Mouse (Mus musculus) retina, postnatal 7 days (tissue): ENCODE measurements around the gene Rhob.

Experiments
- DNase-seq: peaks from one replicate; pipeline ENCODE4 v3.0.0-alpha.2; 2012; ENCODE audit warnings: low read depth, low spot score

Gene Rhob

DNA sequence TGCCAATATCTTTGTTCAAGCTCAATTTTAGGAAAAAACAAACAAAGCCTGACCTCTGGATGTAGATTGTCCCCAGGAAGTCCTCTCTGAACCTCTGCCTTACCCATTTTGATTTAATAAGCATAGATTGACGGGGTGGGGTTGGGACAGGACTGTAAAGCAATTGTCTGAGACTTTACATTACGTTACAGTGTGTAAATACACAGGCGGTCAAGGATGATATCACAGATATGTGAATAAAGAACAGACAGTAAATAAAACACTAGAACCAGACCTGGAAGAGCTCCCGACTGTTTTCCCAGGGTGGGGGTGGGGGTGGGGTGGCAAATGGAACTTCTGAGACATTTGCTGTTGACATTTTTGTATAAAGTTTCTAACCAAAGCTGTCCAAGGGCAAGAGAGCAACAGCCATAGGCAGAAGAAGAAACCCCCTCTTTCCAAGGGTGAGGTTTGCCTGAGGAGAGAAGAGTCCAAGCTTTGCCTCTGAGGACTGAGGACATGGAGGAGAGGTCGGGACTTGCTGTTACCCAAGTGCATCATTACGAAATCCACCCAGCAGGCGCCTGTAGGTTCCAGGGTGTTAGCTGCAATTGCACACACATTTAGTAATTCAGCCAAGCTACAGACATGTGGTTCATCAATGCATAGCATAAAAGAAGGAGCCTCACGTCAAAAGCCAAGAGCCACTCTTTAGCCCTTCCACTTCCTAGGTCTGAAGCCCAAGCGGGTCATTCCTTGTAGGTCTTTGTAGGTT lies 7.3 kb upstream of the Rhob start:
- no peak for DNase-seq

DNA sequence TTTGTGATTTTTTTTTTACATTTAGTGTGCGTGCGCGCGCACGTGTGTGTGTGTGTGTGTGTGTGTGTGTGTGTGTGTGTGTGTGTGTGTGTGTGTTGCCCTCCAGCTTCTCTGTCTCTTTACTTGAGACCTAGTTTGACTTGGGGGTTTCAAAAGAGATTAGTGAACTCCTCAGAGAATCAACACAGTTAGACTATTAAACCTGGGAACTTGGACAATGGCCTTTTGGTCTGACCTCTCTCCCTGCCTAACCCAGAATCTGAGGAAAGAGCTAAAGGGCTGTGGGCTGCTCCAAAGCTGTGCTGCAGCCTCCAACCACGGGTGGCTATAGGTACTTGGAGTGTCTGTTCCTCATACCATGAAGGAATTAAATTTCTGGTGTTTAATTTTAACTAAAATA lies 4.3 kb upstream of the Rhob start:
- DNase-seq = no peak

DNA sequence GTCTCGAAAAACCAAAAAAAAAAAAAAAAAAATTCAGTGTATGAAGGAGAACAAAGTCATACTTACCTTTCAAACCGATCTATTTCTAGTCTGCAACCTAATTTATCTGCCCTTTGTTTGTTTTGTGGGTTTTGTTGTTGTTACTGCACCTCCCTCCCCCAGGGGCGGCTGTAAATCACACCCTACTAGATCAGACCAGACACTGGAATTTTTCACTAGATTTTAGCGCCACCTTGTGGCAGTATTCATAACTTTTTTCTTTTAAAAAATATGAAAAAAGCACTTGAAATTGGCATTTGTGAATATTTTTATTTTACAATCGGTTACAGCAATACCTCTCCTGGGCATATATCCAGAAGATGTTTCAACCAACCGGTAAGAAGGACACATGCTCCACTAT lies 2.7 kb upstream of the Rhob start:
- DNase-seq = peak; percentile 54

DNA sequence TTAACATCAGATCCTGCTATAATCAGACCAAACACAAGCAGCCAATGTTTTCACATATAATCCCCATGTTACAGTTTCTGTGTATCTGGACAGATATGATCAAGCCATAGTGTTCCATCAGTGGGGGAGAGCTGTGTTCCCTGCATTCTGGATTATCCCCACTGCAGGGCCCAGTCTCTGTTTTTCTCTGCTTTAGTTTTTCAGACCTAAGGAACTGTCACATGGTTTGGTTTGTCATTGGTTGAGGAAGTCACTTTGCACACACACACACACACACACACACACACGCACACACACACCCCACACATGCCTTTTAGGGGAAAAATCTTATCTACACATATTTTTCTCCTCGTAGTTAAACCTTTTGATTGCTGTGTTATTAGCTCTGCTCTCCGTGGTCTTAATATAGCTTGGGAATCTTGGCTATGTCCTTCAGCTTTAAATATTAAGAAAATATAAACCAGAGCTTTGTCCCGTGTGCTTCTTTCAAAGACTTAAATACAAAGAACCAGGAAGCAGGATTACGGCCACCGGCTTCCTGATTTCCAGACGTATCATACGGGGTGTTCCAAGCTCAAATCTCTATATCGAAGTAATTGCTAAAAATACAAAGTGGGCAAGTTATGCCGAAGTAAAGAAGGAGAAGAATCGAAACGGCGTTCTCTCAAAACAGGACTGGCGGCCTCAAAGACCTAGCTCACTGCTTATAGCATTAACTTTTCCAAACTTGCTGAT lies 1.9 kb upstream of the Rhob start:
- DNase-seq = no peak

DNA sequence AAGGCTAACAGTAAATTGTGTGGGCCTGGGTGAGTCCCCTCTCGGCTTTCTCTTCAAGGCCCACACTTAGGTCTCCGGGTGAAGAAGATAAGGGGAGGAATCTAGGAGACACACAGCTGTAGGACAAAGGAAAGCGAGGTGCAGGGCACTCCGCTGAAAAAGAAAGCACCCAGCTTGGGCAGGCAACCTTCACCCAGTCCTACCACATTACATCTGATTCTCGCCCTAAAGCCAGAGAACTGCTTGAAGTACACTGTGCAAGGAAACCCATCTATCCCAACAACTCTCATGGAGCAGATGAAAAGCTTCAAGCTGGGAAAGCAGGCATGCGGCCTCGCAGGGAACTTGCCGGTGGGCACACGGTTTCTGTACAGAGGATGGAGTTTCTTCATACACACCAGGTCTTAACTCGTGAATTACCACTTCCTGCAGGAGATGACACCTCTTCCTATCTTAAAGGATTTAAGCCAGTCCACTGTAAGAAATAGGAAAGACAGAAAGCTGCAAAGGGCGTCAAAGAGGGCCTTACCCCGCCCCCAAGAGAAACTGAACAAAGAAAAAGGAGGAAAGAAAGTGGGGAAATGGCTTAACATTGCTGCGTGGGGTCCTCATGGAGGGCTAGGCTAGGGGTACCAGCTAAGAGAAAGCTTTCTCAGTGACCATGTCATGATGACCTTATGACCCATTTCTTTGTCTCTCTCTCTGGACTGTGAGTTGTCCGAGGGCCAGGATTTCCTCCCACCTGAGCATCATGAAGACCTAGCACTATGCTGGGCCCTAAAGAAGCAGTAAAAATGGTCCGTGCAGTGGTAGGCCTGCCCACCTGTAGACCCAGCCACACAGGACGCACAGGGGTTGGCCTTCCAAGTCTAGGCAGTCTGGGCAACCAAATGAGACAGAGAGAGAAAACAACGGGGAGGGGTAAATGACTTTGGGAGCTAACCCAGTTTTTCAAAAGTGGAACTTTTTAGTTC lies 1.1 kb upstream of the Rhob start:
- no peak for DNase-seq

DNA sequence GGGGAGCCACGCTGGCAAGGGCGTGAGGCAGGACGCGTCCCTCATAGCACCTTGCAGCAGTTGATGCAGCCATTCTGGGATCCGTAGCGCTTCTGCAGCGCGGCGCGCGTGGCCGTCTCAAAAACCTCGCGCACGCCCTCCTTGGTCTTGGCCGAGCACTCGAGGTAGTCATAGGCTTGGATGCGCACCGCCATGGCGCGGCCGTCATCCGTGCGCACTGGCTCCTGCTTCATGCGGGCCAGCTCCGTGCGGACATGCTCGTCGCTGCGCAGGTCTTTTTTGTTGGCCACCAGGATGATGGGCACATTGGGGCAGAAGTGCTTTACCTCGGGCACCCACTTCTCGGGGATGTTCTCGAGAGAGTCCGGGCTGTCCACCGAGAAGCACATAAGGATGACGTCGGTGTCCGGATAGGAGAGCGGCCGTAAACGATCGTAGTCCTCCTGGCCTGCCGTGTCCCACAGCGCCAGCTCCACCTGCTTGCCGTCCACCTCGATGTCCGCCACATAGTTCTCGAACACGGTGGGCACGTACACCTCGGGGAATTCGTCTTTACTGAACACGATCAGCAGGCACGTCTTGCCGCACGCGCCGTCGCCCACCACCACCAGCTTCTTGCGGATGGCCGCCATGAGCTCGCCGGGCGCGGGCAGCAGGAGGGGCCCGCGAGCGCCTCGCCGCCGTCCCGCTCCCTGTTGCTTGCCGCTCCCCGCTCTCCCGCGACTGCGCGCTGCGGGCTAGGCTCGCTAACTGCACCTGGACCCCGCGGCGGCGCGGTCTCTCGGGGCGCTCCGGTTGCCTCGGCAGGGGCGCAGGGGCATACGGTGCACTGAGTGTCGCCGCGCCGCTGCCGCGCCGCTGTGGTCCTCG lies 573 bp downstream of the Rhob start:
- peak; percentile 40 for DNase-seq

DNA sequence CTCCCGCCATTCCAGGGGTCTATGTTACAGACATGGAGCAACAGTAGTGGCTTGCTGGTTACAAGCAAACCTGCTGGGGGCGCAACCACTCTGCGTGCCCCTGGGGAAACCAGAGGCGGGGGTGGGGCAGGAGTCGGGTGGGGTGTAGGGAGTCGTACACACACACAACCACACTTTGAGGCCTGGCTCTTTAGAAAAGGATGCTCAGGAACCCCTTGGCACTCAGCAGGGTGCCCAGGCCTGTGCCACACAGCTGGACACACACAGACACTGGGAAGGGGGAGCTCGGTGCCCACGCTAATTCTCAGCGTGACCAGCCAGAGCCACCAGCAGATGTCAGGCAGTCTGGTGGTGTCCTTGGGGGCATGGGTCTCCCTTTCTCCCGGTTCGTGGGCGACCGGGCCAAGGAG lies 1.2 kb downstream of the Rhob start:
- DNase-seq = no peak

DNA sequence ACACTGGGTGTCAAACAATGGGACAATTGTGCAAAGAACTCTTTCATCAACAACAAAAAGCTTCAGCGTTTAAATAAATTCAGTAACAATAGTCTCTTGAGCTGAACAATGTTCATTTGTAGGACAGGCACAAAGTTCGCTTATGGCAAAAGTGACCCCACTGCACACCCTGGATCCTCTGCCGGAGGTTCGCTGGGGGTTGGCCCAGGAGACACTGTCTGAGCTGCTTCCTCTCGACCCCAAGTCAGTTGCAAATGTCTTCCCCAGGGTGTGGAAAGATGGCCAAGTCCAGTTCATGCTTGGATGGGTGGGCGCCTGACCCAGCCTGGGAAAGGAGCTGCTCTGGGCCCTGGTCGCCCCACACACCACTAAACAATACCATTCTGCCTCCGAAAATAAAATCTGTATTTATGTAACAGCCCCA lies 1.6 kb downstream of the Rhob start:
- no peak for DNase-seq

DNA sequence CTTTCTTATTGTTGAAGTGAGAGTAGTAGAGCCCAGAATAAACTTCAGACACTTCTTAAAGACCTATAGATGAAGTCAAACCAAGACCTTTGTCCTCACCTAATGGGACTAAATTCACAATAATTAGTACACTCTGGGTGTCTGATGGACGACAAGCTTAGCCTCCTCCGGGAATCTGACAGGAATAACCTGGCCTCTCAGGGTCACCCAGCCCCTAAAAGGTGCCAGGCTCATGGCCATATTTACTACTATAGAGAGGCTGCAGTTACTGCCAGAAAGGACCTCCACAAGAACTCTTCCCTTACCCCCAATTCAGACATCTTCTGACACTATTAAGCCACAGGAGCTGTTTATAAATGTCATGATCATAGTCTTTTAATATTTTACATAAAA lies 2.5 kb downstream of the Rhob start:
- DNase-seq = no peak

DNA sequence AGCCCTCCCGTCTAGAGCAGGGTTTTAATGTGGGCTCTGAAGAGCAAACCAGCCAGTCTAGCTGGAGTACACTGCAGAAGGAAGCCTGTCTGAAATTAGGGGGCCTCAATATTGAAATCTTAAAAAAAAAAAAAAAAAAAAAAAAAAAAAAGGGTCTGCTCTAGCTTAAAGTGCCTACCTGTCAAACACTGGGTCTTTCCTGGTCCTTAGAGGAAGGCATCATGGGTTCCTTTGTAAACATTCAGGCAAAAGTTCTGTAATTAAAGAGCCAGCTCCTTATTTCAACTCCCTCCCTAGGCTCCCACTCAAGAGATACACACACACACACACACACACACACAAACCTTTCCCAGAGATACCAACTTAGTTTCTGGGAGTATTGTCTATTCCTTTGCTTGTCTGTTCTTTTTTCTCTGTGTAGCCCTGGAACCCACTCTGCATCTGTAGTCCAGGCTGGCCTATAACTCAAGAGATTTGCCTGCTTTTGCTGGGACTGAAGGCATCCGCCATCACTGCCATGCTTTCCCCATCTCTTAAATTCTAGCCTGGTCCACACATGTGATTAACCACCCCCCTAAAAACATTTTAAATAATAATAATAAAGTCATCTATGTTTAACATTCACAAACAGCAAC lies 3.0 kb downstream of the Rhob start:
- no peak for DNase-seq

DNA sequence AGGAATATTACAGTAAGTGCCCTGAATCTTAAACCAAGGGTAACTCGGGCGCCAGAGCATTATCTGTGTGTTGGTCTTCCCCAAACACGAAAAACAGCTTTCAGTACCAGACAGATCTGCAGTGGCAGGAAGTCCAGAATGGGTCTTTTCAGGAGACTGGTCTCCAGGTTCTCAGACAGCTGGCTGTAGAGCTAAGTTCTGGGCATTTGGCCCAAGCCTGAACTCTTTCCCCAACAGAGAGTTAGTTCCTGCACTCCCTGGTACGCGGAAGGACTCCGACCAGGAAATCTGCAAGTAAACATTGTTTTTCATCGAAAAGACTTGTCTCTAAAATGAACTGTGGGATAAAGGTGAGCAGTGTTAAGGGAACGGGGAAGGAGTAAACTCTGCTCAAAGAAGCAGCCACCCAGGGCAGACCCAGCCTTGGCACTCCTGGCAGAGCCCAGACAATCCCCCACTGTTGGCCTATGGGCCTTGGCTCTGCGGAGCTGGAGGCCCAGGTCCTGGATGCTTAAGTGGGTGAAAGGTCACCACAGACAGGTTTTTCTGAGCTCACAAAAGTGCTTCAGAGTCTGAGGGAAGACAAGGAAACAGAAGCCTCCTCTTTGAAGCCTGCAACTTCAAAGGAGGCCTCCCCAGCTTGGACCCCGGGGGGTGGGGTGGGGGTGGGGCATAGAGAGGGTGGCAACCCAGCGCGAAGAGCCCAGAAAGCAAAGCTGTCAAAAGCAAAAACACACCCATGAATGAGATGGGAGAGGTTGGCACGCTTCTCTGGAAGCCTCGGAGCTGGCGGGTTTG lies 3.7 kb downstream of the Rhob start:
- DNase-seq = no peak

DNA sequence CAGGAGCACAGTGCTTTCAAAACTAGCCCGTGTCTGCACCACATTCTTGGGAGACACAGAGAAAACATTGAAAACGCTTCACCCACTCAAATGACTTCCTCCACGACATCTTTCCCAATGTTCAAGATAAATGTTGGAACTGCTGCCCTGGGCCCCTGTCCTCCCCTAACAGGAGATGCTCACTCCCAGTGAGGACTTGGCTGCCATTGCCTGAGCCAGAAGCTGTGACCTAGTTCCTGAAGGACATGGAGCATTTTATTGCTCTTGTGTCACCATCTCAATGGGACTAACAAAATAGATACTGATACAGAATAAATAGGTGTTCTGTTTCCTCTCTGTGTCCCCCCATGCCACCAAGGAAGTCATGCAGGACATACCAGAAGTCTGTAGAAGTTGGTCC lies 5.1 kb downstream of the Rhob start:
- no peak for DNase-seq

DNA sequence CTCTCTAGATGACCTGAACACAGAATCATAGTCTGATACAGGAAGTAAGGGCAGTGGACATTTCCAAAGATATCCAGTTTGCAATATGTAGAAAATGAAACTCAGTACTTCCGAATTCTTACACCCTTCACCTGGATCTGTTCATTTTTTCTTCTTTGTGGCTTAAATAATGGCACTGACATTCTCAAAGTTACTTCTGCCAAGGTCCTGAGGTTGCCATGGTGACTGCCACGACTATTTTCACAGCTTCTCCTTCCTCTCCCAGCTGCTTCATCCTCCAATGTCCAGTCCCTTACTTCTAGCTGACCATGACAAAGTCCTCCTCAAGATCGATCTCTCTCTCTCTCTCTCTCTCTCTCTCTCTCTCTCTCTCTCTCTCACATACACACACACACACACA lies 6.4 kb downstream of the Rhob start:
- DNase-seq = no peak

DNA sequence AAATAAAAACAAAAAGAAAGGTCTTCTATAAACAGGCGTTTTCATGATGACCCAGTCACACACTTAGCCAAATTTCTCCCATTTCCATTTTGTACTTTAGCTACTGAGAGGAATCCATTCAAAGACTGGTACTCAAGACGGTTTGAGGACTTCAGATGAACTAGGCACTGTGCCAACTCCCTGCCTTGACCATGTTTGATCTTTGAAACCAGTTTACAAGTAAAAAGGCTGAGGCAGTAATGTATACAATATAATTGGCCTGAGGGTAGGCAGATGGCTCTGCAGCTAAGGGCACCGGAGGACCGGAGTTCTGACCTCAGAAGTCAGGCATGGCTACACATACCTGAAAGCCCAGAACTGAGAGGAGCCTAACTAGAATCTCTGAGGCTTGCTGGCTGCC lies 10.7 kb downstream of the Rhob start:
- no peak for DNase-seq

DNA sequence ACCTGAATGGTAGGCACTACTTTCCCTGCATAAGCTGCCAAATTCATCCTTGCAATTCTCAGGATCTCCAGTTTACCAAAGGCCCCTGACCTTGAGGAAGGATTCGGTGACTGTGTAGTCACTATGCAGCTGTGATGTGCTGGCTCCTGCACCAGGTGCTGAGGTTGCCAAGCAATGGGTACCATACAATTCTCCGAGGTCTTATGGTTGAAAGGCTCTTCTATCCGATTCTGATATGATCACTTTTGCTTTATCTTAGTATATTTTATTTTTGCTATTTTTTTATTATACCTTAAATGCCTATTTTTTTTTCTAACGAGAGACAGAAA lies 11.2 kb downstream of the Rhob start:
- DNase-seq = no peak

DNA sequence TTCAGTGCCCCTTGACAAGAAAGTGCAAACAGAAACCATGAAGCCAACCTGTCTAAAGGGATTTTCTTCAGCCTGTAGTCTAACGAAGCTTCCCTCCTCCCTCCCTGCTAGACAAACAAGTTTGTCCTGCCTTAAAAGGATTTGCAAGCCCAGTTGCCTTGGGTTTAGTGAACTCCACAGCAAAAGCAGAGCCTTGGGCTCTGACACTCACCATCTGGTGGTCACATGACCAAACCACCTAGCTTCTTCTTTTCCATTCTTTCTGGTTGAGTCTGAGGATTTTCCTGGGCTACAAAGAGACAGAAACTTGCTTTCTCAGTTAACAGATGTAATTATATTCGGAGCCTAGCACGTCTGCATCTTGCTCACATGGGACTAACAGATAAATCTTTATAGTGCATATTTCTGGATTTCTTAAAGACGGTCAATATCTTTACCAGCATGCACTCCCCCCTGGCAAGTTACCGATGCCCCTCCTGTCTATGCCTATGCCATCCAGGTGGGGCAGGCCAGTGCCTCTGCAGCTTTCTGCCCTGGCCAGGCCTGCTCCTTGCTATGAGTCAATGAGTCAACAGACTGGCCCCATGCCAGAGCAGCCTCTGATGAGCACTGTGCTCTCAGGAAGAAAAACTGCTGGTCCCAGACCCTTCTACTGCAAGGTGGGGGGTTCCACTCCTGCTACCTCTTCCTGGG lies 11.7 kb downstream of the Rhob start:
- DNase-seq = no peak

DNA sequence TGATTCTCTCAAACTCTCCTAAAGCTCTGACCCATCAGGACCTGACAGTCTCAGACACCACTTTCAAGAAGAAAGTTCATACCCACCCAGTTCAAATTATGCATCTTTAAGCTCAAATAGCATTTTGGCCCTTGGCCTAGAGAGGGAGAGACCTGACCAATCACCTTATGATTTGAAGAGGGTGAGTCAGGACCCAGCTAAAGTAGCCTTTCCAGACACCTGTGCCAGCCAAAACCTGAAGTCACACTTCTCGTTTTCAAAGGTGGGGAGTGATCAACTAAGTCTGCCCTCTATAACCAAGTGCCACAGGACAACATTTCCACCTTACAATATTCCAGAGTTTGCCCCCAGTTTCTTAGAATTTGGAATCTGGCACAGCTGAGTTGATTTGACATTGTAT lies 12.5 kb downstream of the Rhob start:
- no peak for DNase-seq

DNA sequence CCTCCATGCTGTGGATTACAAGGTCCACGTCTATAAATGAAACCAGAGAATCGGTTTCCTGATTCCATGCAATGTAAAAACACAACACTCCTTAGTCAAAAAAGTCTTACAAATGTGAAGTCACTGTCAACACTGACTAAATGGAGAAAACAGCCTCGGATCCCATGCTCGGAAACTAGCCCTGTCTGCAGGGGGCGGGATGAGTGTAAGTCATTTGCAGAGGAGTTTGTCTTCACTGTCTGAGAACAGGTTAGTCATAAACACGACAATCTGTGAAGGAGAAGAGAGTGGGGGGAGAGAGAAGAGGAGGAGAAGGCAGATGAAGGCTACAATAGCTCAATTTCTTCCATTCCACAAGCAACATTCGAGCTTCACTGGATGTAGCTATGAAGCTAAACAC lies 14.6 kb downstream of the Rhob start:
- no peak for DNase-seq

DNA sequence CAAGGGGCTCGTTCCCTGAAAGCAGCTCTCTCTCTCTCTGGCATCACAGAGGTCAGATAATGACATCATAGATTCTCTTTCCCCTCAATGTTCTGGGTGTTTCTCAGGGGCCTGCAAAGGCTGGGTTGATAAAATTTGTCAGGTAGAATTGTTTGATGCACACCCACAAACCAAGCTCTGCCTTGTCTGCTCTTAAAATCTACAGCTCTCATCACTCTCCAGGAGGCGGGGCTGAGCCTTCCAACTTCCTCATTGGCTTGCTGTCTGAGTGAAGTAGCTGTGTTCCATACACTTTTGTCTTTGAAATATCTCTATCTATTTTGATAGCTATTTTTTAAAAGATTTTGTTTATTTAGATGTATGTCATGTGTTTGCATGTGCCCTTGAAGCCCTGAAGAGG lies 17.6 kb downstream of the Rhob start:
- DNase-seq = no peak
